Mouse (Mus musculus) right cerebral cortex, postnatal 14 days (tissue): Measurements from ENCODE around the gene Rps6kb2.
A peak's percentile ranks its signal among the peaks of the same experiment; 100 is the strongest.

Experiments
- DNase-seq: peaks from one replicate; pipeline ENCODE4 v3.0.0; 2022

The Rps6kb2 gene

DNA sequence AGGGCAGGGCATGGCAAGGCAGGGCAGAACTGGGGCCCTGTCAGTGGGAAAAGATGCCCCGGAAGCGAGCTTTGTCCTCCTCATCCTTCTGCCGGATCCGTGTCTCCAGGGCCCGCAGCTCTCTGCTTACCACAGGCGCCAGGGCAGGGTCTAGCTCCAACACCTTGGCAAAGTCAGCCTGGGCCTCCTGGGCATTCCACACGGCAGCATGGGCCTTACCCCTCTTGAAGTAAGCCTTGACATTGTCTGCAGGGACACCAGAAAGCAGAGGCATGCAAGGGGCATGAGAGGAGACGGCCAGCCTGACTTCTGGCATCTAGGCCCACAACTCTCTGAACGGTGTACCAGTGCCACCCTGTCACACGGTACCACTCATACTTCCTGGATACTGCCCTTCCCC, 48.6 kb downstream of the Rps6kb2 start:
- no peak for DNase-seq

- no peak for DNase-seq
Observed at GRCm38 (mm10) chr19:4113806-4114230, 49.3 kb downstream of the Rps6kb2 start.

DNA sequence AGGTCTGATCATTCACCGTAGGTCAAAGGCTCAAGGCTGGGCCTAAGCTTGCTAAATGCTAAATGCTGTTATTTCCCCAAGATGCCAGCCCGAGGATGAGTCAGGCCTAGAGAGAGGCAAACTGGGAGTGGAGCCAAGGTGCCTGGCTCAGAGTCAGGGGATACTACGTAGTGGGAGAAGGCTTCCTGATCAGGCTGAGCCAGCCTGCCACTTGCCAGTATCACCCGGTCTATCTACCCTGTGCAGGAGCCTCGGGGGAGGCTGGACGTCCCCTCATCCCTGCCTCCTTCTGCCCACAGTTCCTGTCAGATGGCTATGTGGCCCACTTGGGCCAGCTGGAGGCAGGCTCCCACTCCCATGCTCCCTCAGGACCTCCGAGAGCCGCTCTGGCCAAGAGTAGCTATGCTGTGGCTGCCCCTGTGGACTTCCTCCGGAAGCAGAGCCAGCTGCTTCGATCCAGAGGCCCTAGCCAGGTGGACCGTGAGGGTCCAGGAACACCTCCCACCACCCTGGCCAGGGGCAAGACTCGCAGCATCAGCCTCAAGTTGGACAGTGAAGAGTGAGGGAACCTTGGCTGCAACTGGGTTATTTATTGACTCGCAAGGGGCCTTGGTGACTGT, 49.9 kb downstream of the Rps6kb2 start:
- peak; percentile 81 for DNase-seq

- DNase-seq: no peak
Observed at GRCm38 (mm10) chr19:4112063-4112960, 50.8 kb downstream of the Rps6kb2 start.

DNA sequence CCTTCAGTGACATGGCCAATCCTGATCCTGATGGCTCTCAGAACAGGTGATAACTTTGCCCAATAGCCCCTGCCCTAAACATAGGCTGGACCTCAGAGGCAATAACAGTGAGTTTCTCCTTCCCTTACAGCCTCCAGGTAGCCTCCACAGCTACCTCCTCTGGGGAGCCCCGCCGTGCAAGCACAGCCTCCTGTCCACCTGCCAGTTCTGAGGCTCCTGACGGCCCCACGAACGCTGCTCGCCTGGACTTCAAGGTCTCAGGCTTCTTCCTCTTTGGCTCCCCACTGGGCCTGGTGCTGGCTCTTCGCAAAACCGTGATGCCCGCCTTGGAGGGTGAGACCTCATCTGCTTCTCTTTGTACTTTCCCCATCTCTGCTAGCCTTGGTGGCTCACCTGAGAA, 54.6 kb downstream of the Rps6kb2 start:
- DNase-seq: no peak

DNA sequence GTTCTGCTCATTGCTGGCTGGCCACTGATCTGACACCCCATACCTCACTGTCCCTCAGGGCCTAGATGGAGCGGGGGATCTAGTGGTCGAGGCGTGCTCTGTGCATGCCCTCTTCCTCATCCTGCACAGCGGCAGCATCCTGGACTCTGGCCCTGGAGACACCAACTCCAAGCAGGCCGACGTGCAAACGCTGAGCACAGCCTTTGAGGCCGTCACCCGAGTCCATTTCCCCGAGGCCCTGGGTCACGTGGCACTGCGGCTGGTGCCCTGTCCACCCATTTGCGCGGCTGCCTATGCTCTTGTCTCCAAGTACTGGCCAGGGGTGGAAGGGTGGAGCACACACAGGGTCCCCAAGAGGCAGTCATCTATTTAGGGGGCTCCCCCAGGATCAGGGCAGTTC, 56.5 kb downstream of the Rps6kb2 start:
- no peak for DNase-seq

DNA sequence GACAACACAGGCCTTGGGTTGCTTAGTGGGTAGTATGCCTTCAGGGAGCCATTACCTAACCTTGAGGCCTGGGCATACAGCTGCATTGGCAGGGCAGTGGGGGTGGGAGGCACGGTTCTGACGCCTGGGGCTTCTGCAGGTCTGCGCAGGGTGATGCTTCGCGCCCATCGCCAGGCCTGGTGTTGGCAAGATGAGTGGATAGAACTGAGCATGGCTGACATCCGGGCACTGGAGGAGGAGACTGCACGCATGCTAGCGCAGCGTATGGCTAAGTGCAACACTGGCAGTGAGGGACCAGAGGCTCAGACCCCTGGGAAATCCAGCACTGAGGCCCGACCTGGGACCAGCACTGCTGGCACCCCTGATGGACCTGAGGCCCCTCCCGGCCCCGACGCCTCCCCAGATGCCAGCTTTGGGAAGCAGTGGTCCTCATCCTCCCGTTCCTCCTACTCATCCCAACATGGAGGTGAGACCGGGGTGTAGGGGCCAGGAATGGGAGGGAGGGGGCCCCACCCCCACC, 58.4 kb downstream of the Rps6kb2 start:
- DNase-seq: no peak
